Mouse (Mus musculus): ENCODE results near the gene Plgrkt.
"Not testable (repeated sequence)": the region's sequence is repeated elsewhere in the genome, so short reads cannot be mapped to it uniquely, and the experiment has no call there.

The Plgrkt gene

GRCm38 (mm10) chr19:29366969-29367622 is at the start of gene Plgrkt, which contains the start of gene Cd274:
Gene Plgrkt, minus strand, starts transcription at chr19:29367390.
Gene Cd274, plus strand, starts transcription at chr19:29367455.
- peak; percentile 98 for DNase-seq (ENCODE audit: low read depth)

DNA sequence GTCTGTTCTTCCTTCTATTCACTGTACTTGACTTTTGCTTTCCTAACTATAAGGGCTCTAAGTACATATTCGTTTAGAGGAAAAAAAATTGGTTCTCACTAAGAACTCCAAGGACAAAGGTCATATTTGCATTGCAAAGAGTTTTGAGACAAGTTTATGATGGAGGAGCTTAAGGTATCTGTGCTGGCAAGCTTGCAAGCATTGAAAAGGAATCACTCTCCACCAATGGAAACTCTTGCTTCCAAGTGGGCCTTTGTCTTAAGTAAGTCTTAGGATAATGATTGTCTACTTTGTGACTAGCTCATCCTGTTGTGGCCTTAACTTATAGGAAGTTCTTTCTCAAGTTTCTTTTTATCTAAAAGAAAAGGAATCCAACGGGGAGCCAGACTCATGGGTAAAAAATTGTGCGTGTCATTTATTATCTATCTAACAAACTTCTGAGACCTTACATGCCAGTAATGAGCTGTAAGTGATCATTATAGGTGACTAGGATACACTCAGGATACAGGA is 49.3 kb upstream of the Plgrkt start:
- no peak for DNase-seq (ENCODE audit: low read depth)

- not testable (repeated sequence) for DNase-seq (ENCODE audit: low read depth)
Observed at GRCm38 (mm10) chr19:29414917-29415316, 47.7 kb upstream of the Plgrkt start.

DNA sequence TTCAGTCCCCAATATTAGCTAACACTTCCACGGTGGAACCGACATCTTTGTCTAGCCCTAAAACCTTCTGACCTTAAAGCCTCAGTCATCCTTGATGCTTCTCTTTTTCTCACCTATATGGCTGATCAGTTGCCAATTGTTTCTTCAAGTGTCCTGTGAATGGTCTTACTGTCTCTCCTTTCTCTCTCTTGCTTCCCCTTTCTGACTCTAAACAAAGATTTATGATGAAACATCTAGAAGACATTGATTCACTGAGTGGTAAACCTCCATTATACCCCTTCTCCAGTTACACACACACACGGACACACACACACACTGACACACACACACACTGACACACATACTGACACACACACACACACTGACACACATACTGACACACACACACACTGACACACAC is 47.3 kb upstream of the Plgrkt start:
- no peak for DNase-seq (ENCODE audit: low read depth)

DNA sequence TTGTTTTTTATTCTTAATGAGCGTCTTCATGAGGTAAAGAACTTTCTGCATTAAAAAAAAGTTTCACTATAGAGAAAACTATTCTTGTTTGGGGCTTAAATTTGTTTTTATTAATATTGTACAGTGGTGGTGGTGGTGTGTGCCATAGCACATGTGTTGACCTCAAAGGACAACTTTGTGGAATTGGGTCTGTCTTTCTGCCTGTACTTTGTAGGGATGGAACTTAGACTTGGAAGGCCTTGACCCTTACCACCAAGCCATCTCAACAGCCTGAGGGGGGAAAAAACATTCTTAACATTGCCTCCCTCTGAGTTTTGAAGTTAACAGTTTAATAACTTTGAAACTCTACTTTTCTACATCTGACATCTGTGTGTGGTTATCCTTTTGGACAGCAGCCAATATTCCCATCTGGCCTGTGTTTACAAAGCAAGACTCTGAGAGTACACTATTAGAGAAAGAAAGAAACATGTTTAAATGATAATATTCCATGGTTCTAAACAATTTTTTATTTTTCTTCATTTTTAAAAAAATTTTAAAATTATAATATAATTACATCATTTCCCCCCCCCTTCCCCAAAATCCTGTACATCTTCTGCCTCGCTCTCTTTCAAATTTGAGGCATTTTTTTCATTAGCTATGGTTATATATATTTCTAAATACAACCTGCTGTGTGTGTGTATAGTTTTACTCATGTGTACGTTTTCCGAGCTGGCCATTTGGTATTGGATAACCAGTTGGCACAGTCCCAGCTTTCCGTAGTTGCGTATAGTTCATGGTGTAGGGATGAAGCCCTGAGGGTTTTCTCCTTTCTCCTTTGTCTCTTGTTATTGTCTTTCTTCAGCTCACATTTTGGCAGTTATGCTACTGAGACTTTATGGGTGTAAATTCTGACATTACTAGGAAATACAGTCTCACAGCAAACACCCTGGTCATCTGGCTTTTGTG is 45.6 kb upstream of the Plgrkt start:
- DNase-seq (ENCODE audit: low read depth): no peak

DNA sequence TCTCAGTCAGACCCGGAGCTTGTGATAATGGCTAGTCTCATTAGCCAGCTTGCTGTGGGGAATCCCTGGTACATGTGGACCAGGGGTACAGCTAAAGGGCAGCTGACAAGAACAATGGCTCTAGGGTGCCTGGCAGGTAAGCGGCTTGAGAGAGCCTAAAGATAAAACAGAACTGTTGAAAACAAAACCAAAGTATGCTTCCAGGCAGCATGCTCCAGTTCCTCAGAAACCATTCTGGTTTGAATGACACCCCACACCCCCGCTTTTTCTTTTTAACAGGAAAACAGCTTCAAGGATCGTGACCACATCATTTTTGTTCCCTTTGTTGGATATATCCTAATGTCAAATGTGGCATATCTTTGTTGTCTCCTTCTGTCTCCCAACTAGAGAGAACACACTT is 43.4 kb upstream of the Plgrkt start, which contains the start of gene Pdcd1lg2:
Gene Pdcd1lg2 (plus strand): TSS at position 301 of the 400 bp plus-strand sequence.
- DNase-seq (ENCODE audit: low read depth): no peak

GRCm38 (mm10) chr19:29406042-29407017 is 39.1 kb upstream of the Plgrkt start:
- DNase-seq (ENCODE audit: low read depth): no peak

DNA sequence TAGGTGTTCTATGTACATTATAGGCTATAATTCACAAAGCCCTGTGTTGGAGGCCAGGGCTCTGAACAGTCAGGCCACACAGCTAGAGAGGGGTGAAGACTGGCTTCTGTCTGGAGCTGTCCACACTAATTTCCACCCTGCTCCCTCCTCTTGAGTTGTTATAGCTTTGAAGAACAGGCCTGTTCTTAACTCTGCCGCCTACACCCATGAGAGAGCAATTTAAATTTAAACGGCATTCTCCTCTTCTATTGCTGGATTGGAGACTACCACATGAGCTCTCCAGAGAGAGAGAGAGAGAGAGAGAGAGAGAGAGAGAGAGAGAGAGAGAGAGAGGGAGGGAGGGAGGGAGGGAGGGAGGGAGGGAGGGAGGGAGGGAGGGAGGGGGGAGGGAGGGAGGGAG is 38.2 kb upstream of the Plgrkt start:
- DNase-seq (ENCODE audit: low read depth): no peak

DNA sequence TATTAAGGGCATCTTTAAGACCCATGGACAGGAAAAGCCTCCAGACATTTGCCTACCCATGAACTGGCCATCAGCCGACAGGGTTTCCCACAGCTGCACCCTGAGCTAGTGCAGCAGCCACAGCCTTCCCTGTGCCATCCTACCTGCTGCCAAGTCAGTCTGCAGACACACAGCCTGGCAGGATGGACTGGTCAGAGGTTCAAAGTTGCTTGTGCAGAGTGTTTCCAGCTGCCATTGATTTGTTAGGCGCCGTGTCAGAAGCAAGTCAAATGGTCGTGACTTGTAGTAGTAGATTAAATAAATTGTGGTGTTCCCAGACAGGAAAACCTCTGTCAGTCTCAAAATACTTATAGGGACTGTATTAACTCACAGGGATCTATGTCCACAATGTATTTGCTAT is 36.1 kb upstream of the Plgrkt start:
- DNase-seq (ENCODE audit: low read depth): no peak

DNA sequence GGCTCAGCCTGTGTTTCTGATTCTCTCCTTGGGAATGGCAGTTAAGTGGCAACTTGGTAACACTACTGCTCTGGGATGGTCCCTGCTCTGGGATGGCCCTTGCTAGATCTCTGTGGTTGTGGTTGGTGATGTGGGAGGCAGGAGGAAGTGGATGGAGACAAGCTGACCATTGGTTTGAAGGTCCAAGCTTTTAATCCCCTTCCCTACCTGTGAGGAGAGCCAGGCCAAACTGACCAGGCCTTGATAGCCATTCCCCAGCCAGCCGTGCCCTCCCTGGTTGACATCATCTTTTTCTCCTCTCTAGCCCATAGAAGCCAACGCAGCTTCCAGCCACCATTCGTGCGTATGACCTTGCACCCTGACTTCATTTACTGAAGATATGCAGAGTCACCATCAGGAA is 35.4 kb upstream of the Plgrkt start:
- DNase-seq (ENCODE audit: low read depth): no peak

- DNase-seq (ENCODE audit: low read depth): no peak
Observed at GRCm38 (mm10) chr19:29400466-29400865, 33.3 kb upstream of the Plgrkt start.

GRCm38 (mm10) chr19:29399786-29400185 is 32.6 kb upstream of the Plgrkt start:
- DNase-seq (ENCODE audit: low read depth): no peak

DNA sequence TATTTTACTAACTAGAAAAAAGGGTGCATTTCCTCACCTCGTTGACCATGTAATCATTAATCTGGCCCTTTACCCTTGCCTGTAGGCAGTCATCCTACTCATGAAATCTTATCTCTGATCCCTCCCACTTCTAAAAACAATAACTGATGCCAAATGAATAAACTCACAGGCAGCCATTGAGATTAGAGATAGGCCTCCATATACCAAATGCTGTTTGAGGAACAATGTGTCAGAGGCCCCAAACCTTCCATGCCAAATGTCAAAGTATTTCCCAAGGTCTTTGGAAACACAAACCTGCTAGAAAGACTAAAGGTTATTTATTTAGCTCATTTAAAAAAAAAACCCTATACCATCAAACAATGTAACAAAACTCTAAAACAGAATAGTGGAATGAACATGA is 29.2 kb upstream of the Plgrkt start:
- DNase-seq (ENCODE audit: low read depth): no peak

- no peak for DNase-seq (ENCODE audit: low read depth)
Observed at GRCm38 (mm10) chr19:29394721-29395120, 27.5 kb upstream of the Plgrkt start.

DNA sequence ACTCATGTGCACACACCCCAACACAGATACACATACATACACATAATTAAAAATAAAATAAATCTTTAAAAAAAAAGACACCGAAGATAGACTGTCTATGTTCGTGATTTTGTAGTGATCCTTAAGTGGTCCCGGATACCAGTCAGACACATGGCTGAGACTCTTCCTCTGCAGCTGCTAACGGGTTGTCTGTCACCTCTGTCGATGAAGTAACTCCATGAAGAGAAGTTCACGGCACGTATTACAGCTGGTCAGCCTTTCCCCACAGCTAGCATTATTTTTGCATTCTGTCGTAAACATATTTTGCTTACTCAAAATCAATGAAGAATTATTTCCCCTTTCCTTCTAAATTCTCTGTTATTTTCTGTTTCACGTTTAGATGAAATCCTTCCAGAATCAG is 26.1 kb upstream of the Plgrkt start:
- no peak for DNase-seq (ENCODE audit: low read depth)

DNA sequence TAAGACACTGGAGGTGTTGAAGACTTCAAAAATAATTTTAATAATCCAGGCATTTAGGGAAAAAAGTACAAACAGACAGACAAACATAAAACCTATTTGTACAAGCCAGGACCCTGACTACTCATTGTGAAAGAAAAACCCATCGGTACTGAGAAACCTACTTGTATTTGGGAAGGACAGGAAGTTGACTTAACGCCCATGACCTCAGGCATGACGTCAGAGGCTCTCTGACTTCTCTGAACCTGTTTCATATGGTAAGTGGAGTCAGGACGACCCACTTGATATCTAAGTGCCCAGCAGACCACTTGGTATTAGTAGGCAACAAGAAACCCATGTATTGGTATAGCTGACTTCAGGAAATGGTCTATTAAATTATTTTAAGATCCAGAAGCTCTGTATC is 24.1 kb upstream of the Plgrkt start:
- DNase-seq (ENCODE audit: low read depth): peak; percentile 84

DNA sequence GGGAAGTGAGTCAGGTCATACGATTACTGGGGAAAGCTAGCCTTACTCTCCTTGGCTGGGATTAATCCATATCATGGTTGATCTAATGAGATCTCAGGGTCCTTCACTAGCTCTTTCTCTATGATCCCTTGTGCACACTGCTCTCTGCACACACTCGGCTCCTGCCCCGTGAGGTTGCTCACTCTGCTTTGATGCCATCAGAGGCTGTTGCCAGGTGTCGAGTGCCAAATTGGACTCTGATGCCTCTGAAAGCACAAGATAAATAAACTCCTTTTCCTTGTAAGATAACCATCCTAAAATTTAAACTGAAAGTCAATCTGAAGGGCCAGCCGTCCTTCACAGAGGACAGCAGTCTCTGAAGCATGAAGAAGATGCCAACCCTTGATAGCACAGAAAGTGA is 23.3 kb upstream of the Plgrkt start:
- DNase-seq (ENCODE audit: low read depth): no peak

GRCm38 (mm10) chr19:29388818-29389217 is 21.6 kb upstream of the Plgrkt start:
- no peak for DNase-seq (ENCODE audit: low read depth)

- no peak for DNase-seq (ENCODE audit: low read depth)
Observed at GRCm38 (mm10) chr19:29385822-29386221, 18.6 kb upstream of the Plgrkt start.

DNA sequence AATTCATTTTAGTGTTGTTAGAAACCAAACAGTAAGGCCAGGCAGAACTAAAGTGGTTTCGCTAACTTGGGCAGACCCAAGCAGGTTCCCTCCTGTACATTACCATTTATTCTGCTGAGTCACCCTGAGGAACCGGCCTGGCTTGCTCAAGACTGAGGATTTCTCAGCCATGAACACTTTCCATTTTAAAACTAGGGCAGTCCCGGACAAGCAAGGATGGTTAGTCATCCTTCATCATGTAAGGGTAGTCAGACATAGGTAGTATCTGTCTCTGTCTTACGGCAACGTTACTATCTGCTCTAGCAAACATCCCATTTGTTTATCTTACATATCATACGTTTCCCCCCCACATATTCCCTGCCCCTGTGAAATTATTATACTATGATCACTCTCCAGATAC is 17.8 kb upstream of the Plgrkt start:
- no peak for DNase-seq (ENCODE audit: low read depth)

GRCm38 (mm10) chr19:29384412-29384811 is 17.2 kb upstream of the Plgrkt start:
- no peak for DNase-seq (ENCODE audit: low read depth)

DNA sequence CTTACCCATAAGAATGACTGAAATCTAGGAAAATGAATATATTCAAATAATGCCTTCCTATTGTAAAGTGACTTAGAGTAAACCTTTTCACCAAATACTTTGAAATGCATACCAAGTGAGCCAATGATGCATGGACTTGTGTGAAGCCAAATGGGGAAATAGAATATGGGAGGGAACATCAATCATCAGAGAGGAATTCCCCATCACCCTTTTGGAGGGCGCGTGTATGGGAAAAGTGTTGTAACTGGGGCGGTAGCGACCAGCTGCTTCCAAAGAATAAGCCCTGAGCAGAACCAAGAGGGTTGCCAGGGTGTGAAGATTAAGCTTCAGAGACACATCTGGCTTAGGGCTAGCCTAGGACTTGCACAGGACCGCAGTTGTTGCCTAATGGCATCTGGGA is 16.2 kb upstream of the Plgrkt start:
- DNase-seq (ENCODE audit: low read depth): no peak

All from induced T-regulatory cell, adult 2 months (primary cell).